Mouse (Mus musculus): ENCODE data around the gene E030018B13Rik. TPM values are rescaled to one million over a fixed set of nuclear protein-coding genes. Genes with fewer than 3 reads are reported as not detected.
A peak's percentile ranks its signal among the peaks of the same experiment; 100 is the strongest.

Gene E030018B13Rik
- total and polyA plus RNA-seq, 3 experiments, result not detected

DNA sequence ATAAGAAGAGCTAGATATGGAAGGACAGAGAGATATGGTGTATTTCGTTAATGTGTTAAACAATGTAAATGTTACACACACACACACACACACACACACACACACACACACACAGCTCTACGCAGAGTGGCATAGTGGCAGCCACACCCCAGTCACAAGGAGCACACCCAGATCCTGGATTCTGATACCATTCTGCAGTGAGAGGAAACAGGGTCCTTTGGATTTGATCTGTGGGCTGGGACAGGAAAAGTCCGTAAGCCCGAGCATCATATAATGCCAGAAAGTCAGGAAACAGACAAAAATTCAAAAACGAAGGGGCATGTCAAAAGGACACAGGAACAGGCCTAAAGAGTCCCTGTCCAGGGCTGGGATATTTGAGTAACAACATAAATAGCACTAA, 11.0 kb upstream of the E030018B13Rik start:
- no peaks in the 10 kb centered on the region for H3K9me3 ChIP-seq (replicated peaks)
- no peak overlapping the region; the same call in 1 of the 2 replicates for H3K4me3 ChIP-seq (ENCODE audit: low read depth, low read length)
- peaks cover 91% of the 10 kb centered on the region for H3K4me1 ChIP-seq (ENCODE audit: insufficient read depth, low read depth, low read length)
- ATAC-seq (ENCODE audit: extremely low read depth, insufficient number of reproducible peaks, low FRiP score, poor library complexity, severe bottlenecking), result peak; percentile 48; the same call in 1 of the 2 replicates
- DNase-seq (ENCODE audit: low spot score), result no peak
- TF ChIP-seq GATA1 (IDR thresholded peaks at IDR 0.05; ENCODE audit: borderline replicate concordance, low read length) (no peak), POLR2AphosphoS5 (IDR thresholded peaks at IDR 0.05; ENCODE audit: insufficient replicate concordance, low read depth, low read length) (no peak), CTCF (IDR thresholded peaks at IDR 0.05; ENCODE audit: low read depth, low read length) (no peak), TAL1 (conservative IDR thresholded peaks at IDR 0.05; ENCODE audit: low read depth, low read length) (no peak), GATA2 (IDR thresholded peaks at IDR 0.05; ENCODE audit: borderline replicate concordance, low read depth, low read length) (no peak)
- H3K36me3 ChIP-seq (replicated peaks), result peaks cover 64% of the 10 kb centered on the region
- H3K27me3 ChIP-seq (ENCODE audit: insufficient read depth, low read length), result no peaks in the 10 kb centered on the region; the same call in 1 of the 2 replicates

DNA sequence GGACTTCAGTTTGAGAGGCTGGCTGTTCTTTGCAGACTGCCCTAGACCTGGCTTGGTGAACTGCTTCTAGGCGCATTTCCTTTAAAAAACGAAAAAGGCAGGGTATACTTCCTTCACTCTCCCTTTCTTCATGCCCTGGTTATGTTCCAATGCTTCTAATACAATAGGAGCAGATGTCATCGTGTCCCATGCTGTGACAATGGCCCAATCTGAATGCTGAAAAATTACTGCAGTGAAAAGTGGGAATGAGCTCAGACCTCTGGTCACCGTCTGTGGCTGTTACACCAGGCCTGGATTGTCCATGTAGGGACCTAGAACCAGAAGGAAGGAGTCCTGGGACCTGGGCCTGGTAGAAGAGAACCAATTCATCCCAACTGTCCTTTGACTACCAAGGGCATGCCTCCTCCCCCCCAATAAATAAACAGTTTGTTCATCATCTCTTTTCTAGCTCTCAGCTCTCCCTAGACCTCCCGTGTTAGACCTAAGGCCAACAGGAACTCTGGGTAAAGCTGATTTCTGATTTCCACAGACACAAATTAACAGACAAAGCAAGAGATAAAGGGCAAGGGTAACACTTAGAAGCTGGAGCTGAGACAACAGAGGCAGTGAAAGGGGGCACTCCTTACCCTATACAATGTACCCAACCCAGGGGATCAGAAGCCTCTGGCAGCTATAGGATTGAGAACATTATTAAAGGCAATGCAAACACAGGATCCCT, 8.7 kb upstream of the E030018B13Rik start:
- TF ChIP-seq GATA1 (IDR thresholded peaks at IDR 0.05; ENCODE audit: borderline replicate concordance, low read length), result no peak
- TF ChIP-seq CTCF (IDR thresholded peaks at IDR 0.05; ENCODE audit: low read depth, low read length), result no peak
- no peak for TF ChIP-seq GATA2 (IDR thresholded peaks at IDR 0.05; ENCODE audit: borderline replicate concordance, low read depth, low read length)
- TF ChIP-seq TAL1 (conservative IDR thresholded peaks at IDR 0.05; ENCODE audit: low read depth, low read length), result no peak
- no peak for TF ChIP-seq POLR2AphosphoS5 (IDR thresholded peaks at IDR 0.05; ENCODE audit: insufficient replicate concordance, low read depth, low read length)
- H3K27me3 ChIP-seq (ENCODE audit: insufficient read depth, low read length), result no peaks in the 10 kb centered on the region
- H3K36me3 ChIP-seq (replicated peaks), result peaks cover 50% of the 10 kb centered on the region
- peaks cover 95% of the 10 kb centered on the region for H3K4me1 ChIP-seq (ENCODE audit: insufficient read depth, low read depth, low read length)
- DNase-seq (ENCODE audit: low spot score) (no peak), ATAC-seq (ENCODE audit: extremely low read depth, insufficient number of reproducible peaks, low FRiP score, poor library complexity, severe bottlenecking) (no peak)
- H3K9me3 ChIP-seq (replicated peaks), result no peaks in the 10 kb centered on the region
- H3K4me3 ChIP-seq (ENCODE audit: low read depth, low read length), result peak overlapping the region; percentile 21; the same call in 1 of the 2 replicates

GRCm38 (mm10) chr7:63908496-63909285, 8.0 kb upstream of the E030018B13Rik start:
- no peak for TF ChIP-seq TAL1 (conservative IDR thresholded peaks at IDR 0.05; ENCODE audit: low read depth, low read length)
- no peak for TF ChIP-seq GATA2 (IDR thresholded peaks at IDR 0.05; ENCODE audit: borderline replicate concordance, low read depth, low read length)
- TF ChIP-seq GATA1 (IDR thresholded peaks at IDR 0.05; ENCODE audit: borderline replicate concordance, low read length), result no peak
- no peak for TF ChIP-seq POLR2AphosphoS5 (IDR thresholded peaks at IDR 0.05; ENCODE audit: insufficient replicate concordance, low read depth, low read length)
- TF ChIP-seq CTCF (IDR thresholded peaks at IDR 0.05; ENCODE audit: low read depth, low read length), result no peak
- H3K4me3 ChIP-seq (ENCODE audit: low read depth, low read length), result peak overlapping the region; percentile 21; the same call in 1 of the 2 replicates
- no peak for ATAC-seq (ENCODE audit: extremely low read depth, insufficient number of reproducible peaks, low FRiP score, poor library complexity, severe bottlenecking)
- peaks cover 95% of the 10 kb centered on the region for H3K4me1 ChIP-seq (ENCODE audit: insufficient read depth, low read depth, low read length)
- peaks cover 52% of the 10 kb centered on the region for H3K36me3 ChIP-seq (replicated peaks)
- H3K9me3 ChIP-seq (replicated peaks), result no peaks in the 10 kb centered on the region
- H3K27me3 ChIP-seq (ENCODE audit: insufficient read depth, low read length), result no peaks in the 10 kb centered on the region
- no peak for DNase-seq (ENCODE audit: low spot score)

DNA sequence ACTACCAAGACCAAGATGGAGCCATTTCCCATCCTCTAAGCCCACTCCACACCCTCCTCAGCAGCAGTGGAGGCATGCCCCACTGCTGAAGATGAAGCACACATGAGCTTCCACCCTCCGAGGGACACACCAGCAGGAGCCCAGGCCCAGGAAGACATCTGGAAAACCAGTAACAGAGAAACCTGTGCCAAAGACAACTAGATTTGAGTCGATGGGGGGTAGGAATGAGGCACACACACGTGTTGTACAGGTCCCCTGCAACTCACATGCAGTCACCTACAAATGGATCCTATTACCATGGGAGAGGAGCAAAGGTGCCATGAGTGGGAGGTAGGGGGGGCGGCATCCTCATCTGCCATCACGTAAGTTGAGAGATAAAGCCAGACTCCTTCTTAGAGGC, 6.4 kb upstream of the E030018B13Rik start:
- no peak for TF ChIP-seq TAL1 (conservative IDR thresholded peaks at IDR 0.05; ENCODE audit: low read depth, low read length)
- TF ChIP-seq POLR2AphosphoS5 (IDR thresholded peaks at IDR 0.05; ENCODE audit: insufficient replicate concordance, low read depth, low read length), result no peak
- TF ChIP-seq GATA2 (IDR thresholded peaks at IDR 0.05; ENCODE audit: borderline replicate concordance, low read depth, low read length), result no peak
- TF ChIP-seq CTCF (IDR thresholded peaks at IDR 0.05; ENCODE audit: low read depth, low read length), result no peak
- no peak for TF ChIP-seq GATA1 (IDR thresholded peaks at IDR 0.05; ENCODE audit: borderline replicate concordance, low read length)
- peak overlapping the region; percentile 45; the same call in 1 of the 2 replicates for H3K4me3 ChIP-seq (ENCODE audit: low read depth, low read length)
- H3K27me3 ChIP-seq (ENCODE audit: insufficient read depth, low read length), result no peaks in the 10 kb centered on the region
- no peak for DNase-seq (ENCODE audit: low spot score)
- peaks cover 55% of the 10 kb centered on the region for H3K36me3 ChIP-seq (replicated peaks)
- no peaks in the 10 kb centered on the region for H3K9me3 ChIP-seq (replicated peaks)
- H3K4me1 ChIP-seq (ENCODE audit: insufficient read depth, low read depth, low read length), result peaks cover 95% of the 10 kb centered on the region
- no peak for ATAC-seq (ENCODE audit: extremely low read depth, insufficient number of reproducible peaks, low FRiP score, poor library complexity, severe bottlenecking)

DNA sequence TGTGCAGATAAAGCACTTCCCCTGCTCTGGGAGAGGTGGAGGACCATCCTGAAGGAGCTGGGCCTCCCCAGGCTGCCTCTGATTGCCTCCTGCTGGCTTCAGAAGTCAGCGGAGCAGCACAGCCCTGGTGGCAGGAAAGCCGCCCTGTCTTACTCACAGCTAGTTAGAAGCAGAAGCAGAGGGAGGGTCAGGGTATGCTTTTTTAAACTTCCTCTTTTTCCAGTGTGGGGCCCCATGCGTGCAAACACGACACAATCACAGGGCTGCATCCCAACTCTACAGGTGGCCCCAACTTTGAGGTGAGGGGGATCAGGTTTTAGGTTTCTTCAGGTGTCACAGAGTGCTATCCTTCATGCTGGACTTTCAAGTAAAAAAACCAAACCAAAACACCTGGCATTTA, 5.7 kb upstream of the E030018B13Rik start:
- H3K4me1 ChIP-seq (ENCODE audit: insufficient read depth, low read depth, low read length), result peaks cover 95% of the 10 kb centered on the region
- peak; percentile 71 for ATAC-seq (ENCODE audit: extremely low read depth, insufficient number of reproducible peaks, low FRiP score, poor library complexity, severe bottlenecking)
- no peak for TF ChIP-seq POLR2AphosphoS5 (IDR thresholded peaks at IDR 0.05; ENCODE audit: insufficient replicate concordance, low read depth, low read length)
- TF ChIP-seq GATA1 (IDR thresholded peaks at IDR 0.05; ENCODE audit: borderline replicate concordance, low read length), result no peak
- no peak for TF ChIP-seq GATA2 (IDR thresholded peaks at IDR 0.05; ENCODE audit: borderline replicate concordance, low read depth, low read length)
- no peak for TF ChIP-seq CTCF (IDR thresholded peaks at IDR 0.05; ENCODE audit: low read depth, low read length)
- no peak for TF ChIP-seq TAL1 (conservative IDR thresholded peaks at IDR 0.05; ENCODE audit: low read depth, low read length)
- H3K27me3 ChIP-seq (ENCODE audit: insufficient read depth, low read length), result no peaks in the 10 kb centered on the region
- peak; percentile 72 for DNase-seq (ENCODE audit: low spot score)
- H3K9me3 ChIP-seq (replicated peaks), result no peaks in the 10 kb centered on the region
- H3K36me3 ChIP-seq (replicated peaks), result peaks cover 59% of the 10 kb centered on the region
- peak overlapping the region; percentile 57; the same call in 1 of the 2 replicates for H3K4me3 ChIP-seq (ENCODE audit: low read depth, low read length)
